Mouse (Mus musculus): ENCODE results near the gene Neurl1b. TPM values are rescaled to one million over a fixed set of nuclear protein-coding genes. Genes with fewer than 3 reads are reported as not detected.

Neurl1b gene
- polyA plus RNA-seq, 1 experiment from 2014 or later, result 0.06 TPM

- 43% methylated on average over 4 of the region's 4 CpGs for WGBS (ENCODE audit: insufficient replicate concordance)
- no peak overlapping the region for H3K9ac ChIP-seq
- H3K27ac ChIP-seq, result no peak overlapping the region
Observed at GRCm38 (mm10) chr17:26463984-26464383, 49.4 kb downstream of the Neurl1b start.

GRCm38 (mm10) chr17:26464481-26464880, 49.9 kb downstream of the Neurl1b start:
- Histone ChIP-seq H3K4me2 (no peak overlapping the region), H3K4me3 (no peak overlapping the region), H3K27me3 (replicated peaks) (peaks cover 14% of the 10 kb centered on the region; the same call in 1 of the 2 replicates), H3K36me3 (no peaks in the 10 kb centered on the region), H3K9ac (no peak overlapping the region), H3K9me3 (replicated peaks) (no peaks in the 10 kb centered on the region), H3K4me1 (0 out of 2 replicates have a peak, but pooled peaks cover 3% of the 10 kb centered on the region), H3K27ac (no peak overlapping the region)
- ATAC-seq, result no peak
- WGBS (ENCODE audit: insufficient replicate concordance), result 68% methylated on average over 9 of the region's 9 CpGs

More at GRCm38 (mm10) chr17:26463984-26464383, 49.4 kb downstream of the Neurl1b start:
- no peaks in the 10 kb centered on the region for H3K36me3 ChIP-seq
- H3K4me3 ChIP-seq, result no peak overlapping the region
- no peak for ATAC-seq
- H3K4me1 ChIP-seq, result 0 out of 2 replicates have a peak, but pooled peaks cover 3% of the 10 kb centered on the region
- no peak overlapping the region for H3K4me2 ChIP-seq
- peaks cover 16% of the 10 kb centered on the region; the same call in 1 of the 2 replicates for H3K27me3 ChIP-seq (replicated peaks)
- H3K9me3 ChIP-seq (replicated peaks), result no peaks in the 10 kb centered on the region

GRCm38 (mm10) chr17:26464972-26465371, 50.3 kb downstream of the Neurl1b start:
- WGBS (ENCODE audit: insufficient replicate concordance), result 42% methylated on average over 7 of the region's 7 CpGs
- Histone ChIP-seq H3K9me3 (replicated peaks) (no peaks in the 10 kb centered on the region), H3K4me2 (no peak overlapping the region), H3K27me3 (replicated peaks) (peaks cover 9% of the 10 kb centered on the region; the same call in 1 of the 2 replicates), H3K27ac (0 out of 2 replicates have a peak overlapping the region, but pooled peaks have one; percentile 11), H3K4me3 (no peak overlapping the region), H3K36me3 (no peaks in the 10 kb centered on the region), H3K4me1 (0 out of 2 replicates have a peak, but pooled peaks cover 3% of the 10 kb centered on the region), H3K9ac (no peak overlapping the region)
- ATAC-seq, result peak; percentile 36; the same call in 1 of the 2 replicates

- Histone ChIP-seq H3K9me3 (replicated peaks) (no peaks in the 10 kb centered on the region), H3K27me3 (replicated peaks) (peaks cover 18% of the 10 kb centered on the region; the same call in 1 of the 2 replicates), H3K4me1 (0 out of 2 replicates have a peak, but pooled peaks cover 3% of the 10 kb centered on the region), H3K4me3 (no peak overlapping the region), H3K27ac (no peak overlapping the region), H3K36me3 (no peaks in the 10 kb centered on the region), H3K9ac (no peak overlapping the region), H3K4me2 (no peak overlapping the region)
- WGBS (ENCODE audit: insufficient replicate concordance), result 17% methylated on average over 4 of the region's 4 CpGs
- peak; percentile 16; the same call in 1 of the 2 replicates for ATAC-seq
Observed at GRCm38 (mm10) chr17:26466741-26467150, 52.1 kb downstream of the Neurl1b start.

- WGBS (ENCODE audit: insufficient replicate concordance), result 54% methylated on average over 4 of the region's 4 CpGs
- H3K9ac ChIP-seq, result no peak overlapping the region
- no peak for ATAC-seq
Observed at GRCm38 (mm10) chr17:26467619-26468018, 53.0 kb downstream of the Neurl1b start.

GRCm38 (mm10) chr17:26468102-26468894, 53.7 kb downstream of the Neurl1b start:
- H3K4me3 ChIP-seq, result no peak overlapping the region
- H3K4me2 ChIP-seq, result no peak overlapping the region
- no peak overlapping the region for H3K9ac ChIP-seq
- no peaks in the 10 kb centered on the region for H3K9me3 ChIP-seq (replicated peaks)
- H3K36me3 ChIP-seq, result no peaks in the 10 kb centered on the region
- no peak overlapping the region for H3K27ac ChIP-seq
- ATAC-seq, result no peak
- H3K4me1 ChIP-seq, result 0 out of 2 replicates have a peak, but pooled peaks cover 3% of the 10 kb centered on the region
- peaks cover 18% of the 10 kb centered on the region; the same call in 1 of the 2 replicates for H3K27me3 ChIP-seq (replicated peaks)
- 70% methylated on average over 13 of the region's 13 CpGs for WGBS (ENCODE audit: insufficient replicate concordance)

More at GRCm38 (mm10) chr17:26467619-26468018, 53.0 kb downstream of the Neurl1b start:
- peaks cover 18% of the 10 kb centered on the region; the same call in 1 of the 2 replicates for H3K27me3 ChIP-seq (replicated peaks)
- H3K9me3 ChIP-seq (replicated peaks), result no peaks in the 10 kb centered on the region
- no peak overlapping the region for H3K4me3 ChIP-seq
- H3K27ac ChIP-seq, result no peak overlapping the region
- H3K4me1 ChIP-seq, result 0 out of 2 replicates have a peak, but pooled peaks cover 3% of the 10 kb centered on the region
- H3K4me2 ChIP-seq, result no peak overlapping the region
- H3K36me3 ChIP-seq, result no peaks in the 10 kb centered on the region

- Histone ChIP-seq H3K4me2 (no peak overlapping the region), H3K4me3 (no peak overlapping the region), H3K27me3 (replicated peaks) (0 out of 2 replicates have a peak, but pooled peaks cover 6% of the 10 kb centered on the region), H3K9ac (no peak overlapping the region), H3K36me3 (no peaks in the 10 kb centered on the region), H3K4me1 (no peaks in the 10 kb centered on the region), H3K27ac (no peak overlapping the region), H3K9me3 (replicated peaks) (no peaks in the 10 kb centered on the region)
- WGBS (ENCODE audit: insufficient replicate concordance), result 49% methylated on average over 6 of the region's 6 CpGs
- ATAC-seq, result no peak
Observed at GRCm38 (mm10) chr17:26476871-26477270, 62.2 kb downstream of the Neurl1b start.

GRCm38 (mm10) chr17:26478672-26479071, 64.0 kb downstream of the Neurl1b start:
- no peak overlapping the region for H3K4me3 ChIP-seq
- no peaks in the 10 kb centered on the region for H3K36me3 ChIP-seq
- WGBS (ENCODE audit: insufficient replicate concordance), result 77% methylated on average over 4 of the region's 4 CpGs
- H3K4me2 ChIP-seq, result no peak overlapping the region
- H3K9ac ChIP-seq, result no peak overlapping the region
- no peaks in the 10 kb centered on the region for H3K9me3 ChIP-seq (replicated peaks)
- H3K4me1 ChIP-seq, result no peaks in the 10 kb centered on the region
- peaks cover 11% of the 10 kb centered on the region; the same call in 1 of the 2 replicates for H3K27me3 ChIP-seq (replicated peaks)
- H3K27ac ChIP-seq, result no peak overlapping the region
- ATAC-seq, result no peak

GRCm38 (mm10) chr17:26479619-26480018, 65.0 kb downstream of the Neurl1b start:
- no peak for ATAC-seq
- 67% methylated on average over 6 of the region's 6 CpGs for WGBS (ENCODE audit: insufficient replicate concordance)
- H3K4me1 ChIP-seq, result no peaks in the 10 kb centered on the region

GRCm38 (mm10) chr17:26480956-26481355, 66.3 kb downstream of the Neurl1b start:
- Histone ChIP-seq H3K27ac (no peak overlapping the region), H3K4me1 (no peaks in the 10 kb centered on the region), H3K4me3 (no peak overlapping the region), H3K36me3 (no peaks in the 10 kb centered on the region), H3K4me2 (no peak overlapping the region), H3K27me3 (replicated peaks) (peaks cover 12% of the 10 kb centered on the region), H3K9ac (no peak overlapping the region), H3K9me3 (replicated peaks) (no peaks in the 10 kb centered on the region)
- WGBS (ENCODE audit: insufficient replicate concordance), result 63% methylated on average over 4 of the region's 4 CpGs
- ATAC-seq, result no peak

More at GRCm38 (mm10) chr17:26479619-26480018, 65.0 kb downstream of the Neurl1b start:
- no peak overlapping the region for H3K4me3 ChIP-seq
- H3K4me2 ChIP-seq, result no peak overlapping the region
- H3K27me3 ChIP-seq (replicated peaks), result peaks cover 7% of the 10 kb centered on the region; the same call in 1 of the 2 replicates
- H3K9ac ChIP-seq, result no peak overlapping the region
- H3K36me3 ChIP-seq, result no peaks in the 10 kb centered on the region
- H3K27ac ChIP-seq, result no peak overlapping the region
- H3K9me3 ChIP-seq (replicated peaks), result no peaks in the 10 kb centered on the region

- H3K36me3 ChIP-seq, result no peaks in the 10 kb centered on the region
- H3K27me3 ChIP-seq (replicated peaks), result peaks cover 23% of the 10 kb centered on the region
- H3K4me3 ChIP-seq, result no peak overlapping the region
- H3K4me2 ChIP-seq, result no peak overlapping the region
- ATAC-seq, result no peak
- 77% methylated on average over 14 of the region's 14 CpGs for WGBS (ENCODE audit: insufficient replicate concordance)
- H3K27ac ChIP-seq, result no peak overlapping the region
- no peaks in the 10 kb centered on the region for H3K4me1 ChIP-seq
- no peaks in the 10 kb centered on the region for H3K9me3 ChIP-seq (replicated peaks)
- no peak overlapping the region for H3K9ac ChIP-seq
Observed at GRCm38 (mm10) chr17:26484626-26485421, 70.2 kb downstream of the Neurl1b start.
